ENCODE assay signal across 27 mouse cellular contexts in genomic region chr10:116777947-116778346, GRCm38 (mm10).
"Had no signal": no experiment of that assay in that cellular context is flagged by ENCODE, and none has a peak within 500 bp of the region (broad histone marks: within the 10 kb centered on the region; RNA-seq: fewer than 3 reads in every experiment).

No protein-coding gene starts in this region.

- H3K27me3 ChIP-seq: hindbrain, embryonic 12.5 days; intestine, embryonic 15.5 days; limb, embryonic 12.5 days; liver, embryonic 13.5 days; liver, embryonic 15.5 days had no signal

- ATAC-seq: hindbrain, embryonic 16.5 days; inflammation-experienced regulatory T-cells, adult 6 months; intestine, embryonic 15.5 days; intestine, postnatal 0 days; liver, postnatal 0 days had no signal

- H3K27ac ChIP-seq: heart, embryonic 10.5 days; hindbrain, embryonic 10.5 days; hindbrain, embryonic 12.5 days; hindbrain, embryonic 14.5 days; intestine, embryonic 15.5 days; layer of hippocampus, adult 2 months; limb, embryonic 10.5 days; limb, embryonic 12.5 days; liver, embryonic 13.5 days; liver, embryonic 15.5 days had no signal

- H3K4me1 ChIP-seq: intestine, embryonic 15.5 days; liver, embryonic 13.5 days; liver, embryonic 15.5 days had no signal

- H3K4me3 ChIP-seq: heart, embryonic 10.5 days; heart, embryonic 12.5 days; hindbrain, embryonic 10.5 days; hindbrain, embryonic 12.5 days; intestine, embryonic 15.5 days; layer of hippocampus, adult 2 months; limb, embryonic 10.5 days; limb, embryonic 12.5 days; liver, embryonic 13.5 days; liver, embryonic 15.5 days had no signal

- DNase-seq: gastrocnemius, postnatal 25 days; heart, adult 18-20 months; heart, postnatal 10 days; heart, postnatal 4 days; kidney, adult 18-20 months; kidney, adult 8-10 months; kidney, postnatal 10 days; kidney, postnatal 25 days; kidney, postnatal 4 days; layer of hippocampus, postnatal 36 days; liver; liver, embryonic 13.5 days; liver, postnatal 0 days; lung, adult 2 months had no signal
